Mouse (Mus musculus) brain, adult 2 months (tissue): ENCODE measurements at regions not wholly inside any gene's neighbourhood (a gene's known extent, or its start where the extent isn't known, plus 50 kb on each side); places are given as distances from the start of the nearest gene placed in this dataset.

Experiments
- DNase-seq: peaks from one replicate; pipeline ENCODE4 v3.0.0; 2011; ENCODE audit warnings: low read depth, low spot score

- no peak for DNase-seq
Observed at GRCm38 (mm10) chr6:103405961-103406360, 104.4 kb upstream of the Chl1 start.

GRCm38 (mm10) chr6:103414888-103415287 lies 95.5 kb upstream of the Chl1 start:
- DNase-seq: no peak

- peak; percentile 12 for DNase-seq
Observed at GRCm38 (mm10) chr6:103421013-103421933, 89.1 kb upstream of the Chl1 start.

- peak; percentile 55 for DNase-seq
Observed at GRCm38 (mm10) chr6:103430933-103431594, 79.3 kb upstream of the Chl1 start.

- DNase-seq: no peak
Observed at GRCm38 (mm10) chr6:103431595-103431957, 78.8 kb upstream of the Chl1 start.
